Mouse (Mus musculus) heart, adult 2 months (tissue): Measurements from ENCODE around the gene Gpr157.

Experiments used
- EP300 ChIP-seq: fragments of 200-500 bp; IDR thresholded peaks from 2 replicates; pipeline ENCODE4 v1.6.1; 2011; ENCODE audit warnings: low read depth, low read length, control low read depth; ENCODE audit not compliant: insufficient read depth
- POLR2A ChIP-seq: fragments of 200-500 bp; IDR thresholded peaks from 2 replicates; pipeline ENCODE4 v1.6.1; 2011; ENCODE audit warnings: mild to moderate bottlenecking, low read depth, low read length, control low read depth; ENCODE audit not compliant: insufficient read depth

DNA sequence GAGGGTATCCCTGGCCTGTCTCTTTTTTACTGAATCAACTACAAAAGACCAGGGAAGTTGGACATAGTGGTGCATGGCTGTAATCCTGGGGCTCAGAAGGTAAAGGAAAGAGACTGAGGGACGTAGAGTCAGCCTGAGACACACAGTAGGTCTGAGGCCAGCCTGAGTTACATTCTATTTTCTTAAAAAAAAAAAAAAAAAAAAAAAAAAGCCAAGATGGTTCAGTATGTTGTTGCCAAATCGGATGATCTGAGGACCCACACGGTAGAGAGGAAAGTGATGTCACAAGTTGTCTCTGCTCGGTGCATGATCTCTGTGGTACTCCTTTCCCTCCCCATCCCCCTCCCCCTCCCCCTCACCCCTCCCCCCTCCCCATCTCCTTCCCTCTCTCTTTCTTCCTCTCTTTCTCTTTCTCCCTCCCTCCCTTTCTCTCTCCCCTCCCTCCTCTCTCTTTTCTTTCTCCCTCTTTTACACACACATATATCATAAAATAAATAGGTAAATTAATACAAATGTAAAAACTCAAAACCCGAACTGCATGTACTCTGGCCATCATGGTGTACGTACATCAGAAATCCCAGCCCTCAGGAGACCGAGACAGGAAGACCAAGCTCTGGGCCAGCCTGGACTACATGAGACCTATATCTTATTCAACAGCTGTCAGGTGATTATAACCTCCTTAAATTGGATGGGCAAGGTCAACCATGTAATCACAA is 50.4 kb downstream of the Gpr157 start:
- TF ChIP-seq POLR2A (no peak), EP300 (no peak)
